Mouse (Mus musculus) stomach, embryonic 14.5 days (tissue): ENCODE results near the gene Cd63. TPM values are rescaled to one million over a fixed set of nuclear protein-coding genes. Genes with fewer than 3 reads are reported as not detected.

ENCODE experiments used
- ATAC-seq: fragments of 200-750 bp; cut with Nextera tagmentation; 2 replicates; pipeline ENCODE4 v1.8.0; 2017; ENCODE audit warnings: low read depth, moderate TSS enrichment; ENCODE audit not compliant: insufficient number of reproducible peaks, insufficient read depth, low FRiP score
- H3K27ac ChIP-seq: fragments of 300-500 bp; sonication (generic); 2 replicates; pipeline ENCODE4 v1.5.1; 2014; ENCODE audit warnings: mild to moderate bottlenecking, low read length, moderate library complexity, mixed read lengths
- H3K27me3 ChIP-seq: fragments of 300-500 bp; sonication (generic); 2 replicates; pipeline ENCODE4 v1.6.1; 2014; ENCODE audit warnings: low read length, control low read depth, mixed read lengths; ENCODE audit not compliant: control insufficient read depth, insufficient read depth
- H3K36me3 ChIP-seq: fragments of 300-500 bp; sonication (generic); 2 replicates; pipeline ENCODE4 v1.6.1; 2014; ENCODE audit warnings: mild to moderate bottlenecking, control low read depth, low read length, moderate library complexity, mixed read lengths; ENCODE audit not compliant: control insufficient read depth, insufficient read depth
- H3K4me1 ChIP-seq: fragments of 300-500 bp; sonication (generic); 2 replicates; pipeline ENCODE4 v1.6.1; 2014; ENCODE audit warnings: low read length, control low read depth, mixed read lengths; ENCODE audit not compliant: control insufficient read depth, insufficient read depth
- H3K4me2 ChIP-seq: fragments of 300-500 bp; sonication (generic); replicated peaks from 2 replicates; pipeline ENCODE4 v1.6.1; 2014; ENCODE audit warnings: low read depth, low read length, control low read depth
- H3K4me3 ChIP-seq: fragments of 300-500 bp; sonication (generic); 2 replicates; pipeline ENCODE4 v1.5.1; 2014; ENCODE audit warnings: low read depth, low read length, control low read depth
- H3K9ac ChIP-seq: fragments of 300-500 bp; sonication (generic); replicated peaks from 2 replicates; pipeline ENCODE4 v1.6.1; 2014; ENCODE audit warnings: low read depth, mild to moderate bottlenecking, control low read depth, low read length, moderate library complexity, mixed read lengths
- H3K9me3 ChIP-seq: fragments of 300-500 bp; sonication (generic); 2 replicates; pipeline ENCODE4 v1.6.1; 2016; ENCODE audit warnings: low read depth, low read length, control low read depth; ENCODE audit not compliant: control insufficient read depth
- WGBS: fragments of 180-500 bp; shearing (Covaris S2); extraction: QIAGEN DNeasy Blood & Tissue Kit; methylation state at CpG from one replicate; pipeline ENCODE4 v1.1.7; 2014; 5-methylcytosine and 5-hydroxymethylcytosine counted together
- polyA plus RNA-seq: library from polyadenylated mRNA; unstranded; fragments of >200 nt; fragmentation: Nextera tagmentation; extraction: Ambion mirVana; gene quantifications from 2 replicates; pipeline ENCODE4 v1.2.1, GENCODE M21; 2014

Gene Cd63
- polyA plus RNA-seq, 1 experiment from 2014 or later = 664 TPM

DNA sequence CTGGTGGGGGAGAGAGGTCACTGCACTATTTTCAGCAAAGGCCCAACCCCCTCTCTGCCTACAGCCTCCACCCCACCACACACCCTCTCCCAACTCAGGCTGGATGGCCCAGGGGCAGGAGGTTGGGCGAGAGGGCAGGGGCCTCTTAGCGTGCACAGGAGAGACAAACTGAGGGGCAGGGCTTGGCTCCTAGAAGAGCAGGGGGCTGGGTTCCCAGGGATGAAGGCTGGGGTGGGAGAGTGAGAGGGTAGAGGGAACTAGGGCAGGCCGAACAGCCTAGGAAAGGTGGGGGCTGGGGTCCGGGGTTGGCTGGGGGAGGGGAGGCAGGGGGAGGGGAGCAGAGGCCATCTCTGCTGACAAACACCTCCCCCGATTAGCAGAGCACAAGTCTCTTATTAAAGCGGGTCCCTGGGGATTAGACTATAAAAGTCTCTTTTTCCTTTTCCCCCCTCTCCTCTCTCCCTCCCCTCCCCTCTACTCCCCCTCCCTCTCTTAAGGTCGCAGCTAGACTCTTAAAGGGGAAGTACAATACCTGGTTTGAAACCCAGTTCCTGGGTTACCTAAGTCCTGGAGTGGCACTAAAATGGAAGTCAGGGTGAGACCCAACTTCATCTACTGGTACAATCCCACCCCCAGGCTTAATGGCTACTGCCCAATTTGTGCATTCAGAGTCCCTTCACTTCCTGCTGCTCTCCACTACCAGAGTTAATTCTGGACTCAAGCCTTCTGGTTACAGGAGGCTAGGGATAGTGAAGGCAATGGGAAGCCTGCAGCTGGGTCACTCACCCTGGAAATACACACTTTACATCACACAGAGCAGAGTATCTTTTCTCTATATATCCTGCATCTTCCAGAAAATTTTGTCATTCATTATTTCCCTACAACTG, 11.6 kb upstream of the Cd63 start:
- peak overlapping the region; percentile 67; the same call in 1 of the 2 replicates for H3K27ac ChIP-seq
- H3K4me1 ChIP-seq = peaks cover 19% of the 10 kb centered on the region

DNA sequence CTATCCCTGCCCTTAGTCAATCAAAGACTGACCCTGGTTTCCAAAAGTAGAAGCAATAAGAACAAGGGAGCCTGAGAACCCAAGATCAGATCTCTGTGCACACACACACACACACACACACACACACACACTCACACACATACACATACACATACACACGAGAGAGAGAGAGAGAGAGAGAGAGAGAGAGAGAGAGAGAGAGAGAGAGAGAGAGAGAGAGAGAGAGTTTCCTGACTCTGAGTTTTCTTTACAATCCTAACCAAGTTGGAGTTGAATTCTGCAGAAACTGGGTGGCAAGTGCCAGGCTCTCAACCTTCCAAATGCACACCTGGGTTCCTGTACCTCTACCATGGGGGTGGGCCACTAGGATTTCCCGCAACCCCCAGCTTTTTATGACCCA, 10.9 kb upstream of the Cd63 start:
- 8% methylated on average over 2 of the region's 2 CpGs for WGBS
- no peaks in the 10 kb centered on the region for H3K9me3 ChIP-seq
- no peak overlapping the region for H3K9ac ChIP-seq
- H3K4me1 ChIP-seq = peaks cover 19% of the 10 kb centered on the region
- H3K4me2 ChIP-seq = peak overlapping the region; percentile 97
- H3K27me3 ChIP-seq = no peaks in the 10 kb centered on the region
- ATAC-seq = no peak
- H3K36me3 ChIP-seq = peaks cover 11% of the 10 kb centered on the region
- no peak overlapping the region for H3K27ac ChIP-seq
- peak overlapping the region; percentile 67 for H3K4me3 ChIP-seq

More for the DNA sequence above, 11.6 kb upstream of the Cd63 start:
- peaks cover 12% of the 10 kb centered on the region for H3K36me3 ChIP-seq
- ATAC-seq = peak; percentile 51
- 1% methylated on average over 7 of the region's 7 CpGs for WGBS
- 0 out of 2 replicates have a peak overlapping the region, but pooled peaks have one; percentile 10 for H3K9ac ChIP-seq
- peak overlapping the region; percentile 97 for H3K4me2 ChIP-seq
- H3K27me3 ChIP-seq = no peaks in the 10 kb centered on the region
- H3K4me3 ChIP-seq = peak overlapping the region; percentile 31
- H3K9me3 ChIP-seq = no peaks in the 10 kb centered on the region

DNA sequence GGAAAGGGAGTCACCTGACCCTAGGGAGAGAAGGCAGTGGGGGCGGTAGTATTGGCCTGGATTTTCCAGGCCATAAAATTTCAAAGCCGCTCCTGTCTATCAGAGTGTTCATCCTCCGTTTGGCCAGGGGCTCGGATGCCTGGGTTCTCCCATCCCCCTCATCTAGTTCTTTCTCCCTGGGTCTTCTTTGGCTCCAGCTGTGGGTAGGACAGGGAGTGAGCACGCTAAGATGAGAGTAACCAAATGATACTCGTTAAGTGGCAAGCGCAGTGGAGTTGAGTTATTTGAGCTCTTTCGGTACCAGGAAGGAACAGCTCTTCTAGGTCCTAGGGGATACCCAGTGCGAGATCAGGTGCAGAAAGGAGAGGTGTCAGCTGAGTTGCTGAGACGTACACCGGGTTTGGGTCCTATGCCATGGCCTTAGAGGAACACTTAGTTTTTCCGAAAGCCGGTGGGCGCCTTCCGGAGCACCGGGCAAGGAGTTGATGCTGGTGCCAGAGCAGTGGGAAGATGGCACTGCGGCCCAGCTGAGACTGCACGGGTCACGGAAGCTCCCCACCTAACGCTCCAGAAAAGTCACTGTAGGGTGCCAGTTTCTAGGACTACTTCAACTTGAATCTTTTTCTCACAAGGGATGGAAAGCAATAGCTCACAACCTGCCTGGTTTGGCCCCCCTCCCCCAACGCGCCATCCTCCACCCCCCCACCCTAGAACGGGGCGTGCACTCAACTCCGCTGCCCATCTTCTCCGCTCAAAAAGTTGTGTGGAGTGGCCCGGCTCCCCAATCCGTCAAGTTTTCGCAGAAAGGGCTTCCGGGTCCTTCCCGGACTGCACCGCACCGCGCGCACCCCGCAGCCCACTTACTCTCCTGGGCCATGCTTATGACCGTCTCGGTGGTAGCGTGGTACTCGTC, 10.2 kb upstream of the Cd63 start:
- Histone ChIP-seq H3K4me1 (peaks cover 19% of the 10 kb centered on the region), H3K4me3 (peak overlapping the region; percentile 67), H3K9ac (peak overlapping the region; percentile 69), H3K36me3 (peaks cover 7% of the 10 kb centered on the region; the same call in 1 of the 2 replicates), H3K9me3 (no peaks in the 10 kb centered on the region), H3K27ac (peak overlapping the region; percentile 89), H3K4me2 (peak overlapping the region; percentile 97), H3K27me3 (no peaks in the 10 kb centered on the region)
- no peak for ATAC-seq
- WGBS = under 1% methylated on average over 40 of the region's 40 CpGs

DNA sequence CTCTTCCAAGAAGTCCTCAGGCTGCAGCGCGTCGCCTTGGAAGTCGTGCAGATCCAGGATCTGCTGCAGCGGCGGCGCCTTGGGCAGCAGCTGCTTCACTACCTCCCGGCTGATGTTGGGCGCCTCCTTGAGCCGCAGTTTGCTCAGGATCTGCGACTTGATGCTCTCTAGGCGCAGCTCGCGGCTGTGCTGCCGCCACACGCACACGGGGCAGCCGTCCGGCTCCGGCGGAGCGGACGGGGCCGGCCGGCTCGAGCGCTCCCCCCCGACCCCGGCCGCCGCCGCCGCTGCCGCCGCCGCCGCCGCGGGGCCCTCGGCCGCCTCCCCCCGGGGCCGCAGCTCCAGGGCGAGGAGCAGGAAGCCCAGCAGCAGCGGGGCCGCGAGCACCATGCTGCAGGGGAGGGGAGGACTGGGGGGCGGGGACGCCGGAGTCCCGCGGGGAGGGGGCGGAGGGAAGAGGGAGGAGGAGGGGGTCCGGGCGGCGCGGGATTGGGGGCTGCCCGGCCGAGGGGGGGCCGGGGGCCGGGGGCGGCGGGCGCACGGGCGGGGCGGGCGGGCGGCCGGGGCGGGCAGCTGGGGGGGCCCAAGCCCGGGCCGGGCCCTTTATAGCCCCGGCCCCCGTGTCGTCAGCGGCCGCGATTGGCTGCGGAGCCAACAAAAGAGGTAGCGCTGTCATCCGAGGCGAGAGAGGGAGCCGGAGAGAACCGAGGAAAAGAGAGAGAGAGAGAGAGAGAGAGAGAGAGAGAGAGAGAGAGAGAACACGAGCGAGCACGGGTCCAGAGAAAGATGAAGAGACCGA, 9.3 kb upstream of the Cd63 start, which contains the start of gene Gdf11:
TSS of gene Gdf11 (minus strand) at position 423 of the 799 bp plus-strand sequence.
- Histone ChIP-seq H3K36me3 (peaks cover 7% of the 10 kb centered on the region; the same call in 1 of the 2 replicates), H3K27me3 (no peaks in the 10 kb centered on the region), H3K4me2 (peak within 1 kb of the TSS; percentile 97), H3K4me3 (peak within 1 kb of the TSS; percentile 67), H3K9me3 (no peaks in the 10 kb centered on the region), H3K9ac (peak within 1 kb of the TSS; percentile 69), H3K4me1 (peaks cover 22% of the 10 kb centered on the region), H3K27ac (peak within 1 kb of the TSS; percentile 89)
- 1% methylated on average over 65 of the region's 89 CpGs for WGBS
- ATAC-seq = peak; percentile 80

DNA sequence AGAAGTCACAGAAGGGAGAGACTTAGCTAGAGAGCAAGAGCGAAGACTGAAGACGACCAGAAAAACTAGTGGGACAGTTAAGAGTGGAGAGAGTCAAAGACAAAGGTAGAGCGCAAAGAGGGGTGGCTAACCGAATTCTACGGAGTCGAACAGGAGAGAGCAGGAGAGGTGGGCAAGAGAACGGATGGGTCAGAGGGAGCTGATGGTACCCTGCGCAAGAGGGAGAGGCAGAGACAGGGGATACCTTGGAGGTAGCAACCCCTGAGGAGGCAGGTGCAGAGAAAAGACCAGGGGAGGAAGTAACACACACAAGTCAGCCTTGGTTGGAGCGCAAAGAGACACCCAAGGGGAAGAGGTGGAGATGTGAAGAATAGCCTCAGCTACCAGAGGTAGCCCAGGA, 8.5 kb upstream of the Cd63 start:
- Histone ChIP-seq H3K27ac (peak overlapping the region; percentile 89; the same call in 1 of the 2 replicates), H3K4me3 (peak overlapping the region; percentile 67), H3K4me2 (peak overlapping the region; percentile 97), H3K36me3 (peaks cover 6% of the 10 kb centered on the region; the same call in 1 of the 2 replicates), H3K9me3 (no peaks in the 10 kb centered on the region), H3K4me1 (peaks cover 22% of the 10 kb centered on the region), H3K9ac (peak overlapping the region; percentile 69; the same call in 1 of the 2 replicates), H3K27me3 (no peaks in the 10 kb centered on the region)
- peak; percentile 1; the same call in 1 of the 2 replicates for ATAC-seq
- WGBS = 3% methylated on average over 9 of the region's 9 CpGs

DNA sequence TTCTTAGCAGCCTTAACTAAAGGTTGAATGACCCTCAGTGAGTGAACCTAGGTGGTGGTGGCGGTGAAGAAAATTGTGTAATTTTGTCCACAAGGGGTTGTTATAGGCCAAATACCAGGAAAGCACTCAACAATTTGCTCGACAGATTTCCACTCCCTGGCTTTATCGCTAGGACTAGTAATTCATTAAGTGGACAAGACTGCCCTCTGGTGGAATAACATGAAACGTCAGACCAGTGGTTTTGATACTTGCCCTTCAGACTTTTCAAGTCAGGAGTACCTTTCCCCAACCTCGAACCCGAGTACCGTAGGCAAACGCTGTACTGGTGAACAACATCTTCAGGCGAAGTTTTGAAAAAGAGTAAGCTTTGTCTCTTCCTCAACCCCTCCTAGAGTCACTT, 5.4 kb upstream of the Cd63 start:
- 0% methylated on average over 9 of the region's 9 CpGs for WGBS
- Histone ChIP-seq H3K36me3 (no peaks in the 10 kb centered on the region), H3K9me3 (no peaks in the 10 kb centered on the region), H3K4me1 (peaks cover 6% of the 10 kb centered on the region; the same call in 1 of the 2 replicates), H3K27ac (no peak overlapping the region), H3K4me3 (no peak overlapping the region), H3K9ac (no peak overlapping the region), H3K4me2 (peak overlapping the region; percentile 21; the same call in 1 of the 2 replicates), H3K27me3 (no peaks in the 10 kb centered on the region)
- ATAC-seq = no peak

DNA sequence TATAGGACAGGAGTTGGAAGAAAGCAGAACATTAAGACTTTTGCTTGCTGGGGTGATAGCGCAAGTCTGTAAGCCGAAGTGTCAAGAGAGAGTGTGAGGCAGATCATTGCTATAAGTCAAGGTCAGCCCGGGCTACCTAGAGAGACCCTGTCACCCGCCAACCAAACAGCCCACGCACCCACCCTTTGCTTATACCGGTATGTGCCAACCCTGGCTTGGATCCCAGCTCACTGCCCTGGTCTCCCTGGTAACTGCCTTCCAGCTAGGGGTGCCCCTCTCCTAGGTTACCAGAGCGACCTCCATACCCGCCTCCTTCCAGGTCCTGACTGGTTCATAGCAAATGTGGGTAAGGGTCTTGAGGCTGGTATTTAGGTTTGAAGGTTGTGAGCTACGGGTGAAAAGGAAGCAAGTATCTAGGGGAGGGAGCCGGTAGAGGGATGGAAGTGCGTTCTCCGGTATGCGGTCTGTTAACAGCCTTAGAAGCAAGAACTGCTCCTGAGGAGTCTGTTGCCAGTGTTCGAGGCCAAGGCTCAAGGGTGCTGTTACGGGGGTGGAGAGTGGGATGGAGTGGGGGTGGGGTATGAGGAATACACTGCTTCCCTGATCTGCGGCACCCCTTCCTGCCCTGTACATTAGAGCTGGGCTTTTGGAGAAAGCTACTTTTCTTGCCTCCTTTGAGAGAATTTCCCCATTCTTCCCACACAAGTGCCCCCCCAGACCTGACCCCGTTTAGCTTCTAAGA, 4.7 kb upstream of the Cd63 start:
- Histone ChIP-seq H3K4me3 (no peak overlapping the region), H3K27me3 (no peaks in the 10 kb centered on the region), H3K4me2 (peak overlapping the region; percentile 21; the same call in 1 of the 2 replicates), H3K9ac (no peak overlapping the region), H3K36me3 (no peaks in the 10 kb centered on the region), H3K9me3 (no peaks in the 10 kb centered on the region), H3K27ac (no peak overlapping the region), H3K4me1 (peaks cover 5% of the 10 kb centered on the region; the same call in 1 of the 2 replicates)
- WGBS = 6% methylated on average over 17 of the region's 17 CpGs
- ATAC-seq = no peak
